Mouse (Mus musculus) midbrain, postnatal 0 days (tissue): ENCODE results near the gene Banf1. TPM values are rescaled to one million over a fixed set of nuclear protein-coding genes. Genes with fewer than 3 reads are reported as not detected.

Source experiments
- ATAC-seq: fragments of 200-750 bp; cut with Nextera tagmentation; 2 replicates; pipeline ENCODE4 v1.8.0; 2017; ENCODE audit warnings: moderate number of reproducible peaks, mild to moderate bottlenecking, moderate TSS enrichment, moderate library complexity; ENCODE audit not compliant: low FRiP score
- DNase-seq: peaks from one replicate; pipeline ENCODE4 v3.0.0-alpha.2; 2015; ENCODE audit warnings: low spot score
- H3K27ac ChIP-seq: fragments of 300-500 bp; sonication (generic); 2 replicates; pipeline ENCODE4 v1.5.1; 2014; ENCODE audit warnings: low read depth, mild to moderate bottlenecking, low read length, mixed read lengths
- H3K27me3 ChIP-seq: fragments of 300-500 bp; sonication (generic); 2 replicates; pipeline ENCODE4 v1.6.1; 2014; ENCODE audit warnings: low read length, control low read depth, mixed read lengths; ENCODE audit not compliant: insufficient read depth
- H3K36me3 ChIP-seq: fragments of 300-500 bp; sonication (generic); 2 replicates; pipeline ENCODE4 v1.6.1; 2014; ENCODE audit warnings: low read length, control low read depth, mixed read lengths; ENCODE audit not compliant: insufficient read depth
- H3K4me1 ChIP-seq: fragments of 300-500 bp; sonication (generic); 2 replicates; pipeline ENCODE4 v1.6.1; 2014; ENCODE audit warnings: mild to moderate bottlenecking, control low read depth, antibody characterized with exemption, low read length, mixed read lengths; ENCODE audit not compliant: insufficient read depth
- H3K4me2 ChIP-seq: fragments of 300-500 bp; sonication (generic); 2 replicates; pipeline ENCODE4 v1.6.1; 2014; ENCODE audit warnings: low read depth, mild to moderate bottlenecking, low read length, mixed read lengths; ENCODE audit not compliant: poor library complexity, severe bottlenecking
- H3K4me3 ChIP-seq: fragments of 300-500 bp; sonication (generic); 2 replicates; pipeline ENCODE4 v1.5.1; 2014; ENCODE audit warnings: low read depth, mild to moderate bottlenecking, low read length, moderate library complexity
- H3K9ac ChIP-seq: fragments of 300-500 bp; sonication (generic); replicated peaks from 2 replicates; pipeline ENCODE4 v1.6.1; 2014; ENCODE audit warnings: mild to moderate bottlenecking, low read length, moderate library complexity, mixed read lengths; ENCODE audit not compliant: poor library complexity, severe bottlenecking
- H3K9me3 ChIP-seq: fragments of 300-500 bp; sonication (generic); 2 replicates; pipeline ENCODE4 v1.6.1; 2016; ENCODE audit warnings: low read length, control low read depth
- CTCF ChIP-seq: IDR thresholded peaks from 2 replicates; pipeline ENCODE4 v1.5.1; 2016; ENCODE audit warnings: antibody characterized with exemption, mild to moderate bottlenecking
- WGBS: fragments of 180-500 bp; shearing (Covaris S2); extraction: QIAGEN DNeasy Blood & Tissue Kit; methylation state at CpG from one replicate; pipeline ENCODE4 v1.1.7; 2014; 5-methylcytosine and 5-hydroxymethylcytosine counted together
- polyA plus RNA-seq: library from polyadenylated mRNA; unstranded; fragments of >200 nt; fragmentation: Nextera tagmentation; extraction: Ambion mirVana; gene quantifications from 2 replicates; pipeline ENCODE4 v1.2.1, GENCODE M21; 2015
- total RNA-seq: library from RNA; depleted of rRNA; stranded (reverse); fragments of >200 nt; gene quantifications from 2 replicates; pipeline ENCODE4 v1.2.3, GENCODE M21; 2014; rRNA removed

Gene Banf1
- total RNA-seq = 72.9 and 79.6 TPM in 2 replicates
- 310 and 313 TPM in 2 replicates for polyA plus RNA-seq

- WGBS = 1% methylated on average over 32 of the region's 33 CpGs
- ATAC-seq = no peak; the same call in 1 of the 2 replicates
- Histone ChIP-seq H3K27me3 (no peaks in the 10 kb centered on the region), H3K27ac (peak within 1 kb of the TSS; percentile 93), H3K4me2 (peak within 1 kb of the TSS; percentile 94), H3K4me1 (peaks cover 14% of the 10 kb centered on the region), H3K9ac (peak within 1 kb of the TSS; percentile 77), H3K36me3 (peaks cover 27% of the 10 kb centered on the region), H3K9me3 (no peaks in the 10 kb centered on the region), H3K4me3 (peak within 1 kb of the TSS; percentile 82)
- no peak for TF ChIP-seq CTCF
- DNase-seq = no peak
Measured at GRCm38 (mm10) chr19:5367053-5367359, at the start of gene Banf1. Gene Banf1, minus strand, starts transcription at chr19:5367168.

- Histone ChIP-seq H3K9ac (no peak overlapping the region), H3K27ac (no peak overlapping the region), H3K36me3 (0 out of 2 replicates have a peak, but pooled peaks cover 6% of the 10 kb centered on the region), H3K4me2 (no peak overlapping the region), H3K4me1 (no peaks in the 10 kb centered on the region), H3K27me3 (no peaks in the 10 kb centered on the region), H3K9me3 (no peaks in the 10 kb centered on the region), H3K4me3 (no peak overlapping the region)
- WGBS = 47% methylated on average over 2 of the region's 2 CpGs
- no peak for DNase-seq
- ATAC-seq = no peak
- no peak for TF ChIP-seq CTCF
Measured at GRCm38 (mm10) chr19:5414534-5414957, 47.6 kb upstream of the Banf1 start.

GRCm38 (mm10) chr19:5413840-5414239, 46.9 kb upstream of the Banf1 start:
- no peak for TF ChIP-seq CTCF
- ATAC-seq (no peak), DNase-seq (no peak)
- Histone ChIP-seq H3K27me3 (no peaks in the 10 kb centered on the region), H3K9me3 (no peaks in the 10 kb centered on the region), H3K27ac (no peak overlapping the region), H3K36me3 (0 out of 2 replicates have a peak, but pooled peaks cover 6% of the 10 kb centered on the region), H3K4me3 (no peak overlapping the region), H3K4me1 (no peaks in the 10 kb centered on the region), H3K4me2 (no peak overlapping the region), H3K9ac (no peak overlapping the region)
- 68% methylated on average over 4 of the region's 4 CpGs for WGBS

- Histone ChIP-seq H3K27me3 (no peaks in the 10 kb centered on the region), H3K36me3 (no peaks in the 10 kb centered on the region), H3K4me1 (peaks cover 4% of the 10 kb centered on the region; the same call in 1 of the 2 replicates), H3K27ac (no peak overlapping the region), H3K4me2 (no peak overlapping the region), H3K9ac (no peak overlapping the region), H3K9me3 (no peaks in the 10 kb centered on the region), H3K4me3 (no peak overlapping the region)
- no peak for TF ChIP-seq CTCF
- no peak for ATAC-seq
- no peak for DNase-seq
- WGBS = 65% methylated on average over 5 of the region's 5 CpGs
Measured at GRCm38 (mm10) chr19:5411961-5412360, 45.0 kb upstream of the Banf1 start.

GRCm38 (mm10) chr19:5410641-5411040, 43.7 kb upstream of the Banf1 start:
- Histone ChIP-seq H3K9ac (no peak overlapping the region), H3K9me3 (no peaks in the 10 kb centered on the region), H3K4me1 (peaks cover 4% of the 10 kb centered on the region; the same call in 1 of the 2 replicates), H3K27me3 (no peaks in the 10 kb centered on the region), H3K36me3 (no peaks in the 10 kb centered on the region), H3K4me2 (no peak overlapping the region), H3K27ac (no peak overlapping the region), H3K4me3 (no peak overlapping the region)
- TF ChIP-seq CTCF = no peak
- DNase-seq (no peak), ATAC-seq (no peak)
- WGBS = 87% methylated on average over 5 of the region's 5 CpGs

GRCm38 (mm10) chr19:5409068-5409467, 42.1 kb upstream of the Banf1 start:
- Histone ChIP-seq H3K4me1 (peaks cover 4% of the 10 kb centered on the region; the same call in 1 of the 2 replicates), H3K27me3 (no peaks in the 10 kb centered on the region), H3K9ac (no peak overlapping the region), H3K36me3 (no peaks in the 10 kb centered on the region), H3K27ac (no peak overlapping the region), H3K4me2 (no peak overlapping the region), H3K9me3 (no peaks in the 10 kb centered on the region), H3K4me3 (no peak overlapping the region)
- TF ChIP-seq CTCF = no peak
- DNase-seq (no peak), ATAC-seq (no peak)
- WGBS = 80% methylated on average over 5 of the region's 5 CpGs
